Mouse (Mus musculus) fat pad, adult 2 months (tissue): Measurements from ENCODE around the gene Diablo.

ENCODE experiments used
- DNase-seq: peaks from one replicate; pipeline ENCODE4 v3.0.0-alpha.2; 2011; ENCODE audit warnings: low read depth, low spot score; ENCODE audit errors: extremely low read depth

Diablo gene

DNA sequence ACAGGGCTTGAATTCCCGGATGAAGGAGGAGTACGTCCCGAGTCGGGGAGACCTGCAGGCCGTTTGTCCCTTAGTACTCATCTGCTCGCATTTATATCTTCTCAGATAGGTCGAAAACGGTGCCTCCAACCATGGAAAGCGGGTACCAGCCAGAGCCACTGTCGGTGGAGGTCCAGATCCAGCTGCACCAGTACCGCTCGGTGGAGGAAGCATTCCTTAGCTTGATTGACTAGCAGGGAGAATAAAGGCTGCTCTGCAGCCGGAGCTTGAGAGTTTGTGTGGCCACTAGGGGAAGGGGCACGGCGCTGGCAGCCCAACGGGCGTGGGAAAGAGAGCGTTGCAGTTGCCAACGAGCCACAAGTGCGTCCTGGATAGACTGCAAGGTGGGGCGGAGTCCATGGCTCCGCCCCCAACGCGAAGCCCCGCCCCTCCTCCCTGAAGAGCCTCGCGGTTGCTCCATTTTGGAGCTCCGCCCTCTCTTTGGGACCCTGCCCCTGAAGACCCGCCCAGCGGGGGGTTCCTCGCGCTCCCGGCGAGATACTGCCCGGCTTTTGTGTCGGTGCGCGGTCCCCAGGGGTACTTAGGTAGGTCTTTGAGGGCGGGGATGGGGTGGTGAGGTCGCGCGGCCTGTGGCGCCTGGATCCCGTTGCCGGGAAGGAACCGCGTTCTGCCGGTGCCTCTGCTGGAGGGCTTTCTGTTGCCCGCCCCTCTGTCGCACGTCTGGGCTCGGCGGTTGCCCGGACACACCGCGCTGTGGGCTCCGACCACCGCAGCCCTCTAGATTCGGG lies 15.8 kb downstream of the Diablo start:
- DNase-seq: no peak

DNA sequence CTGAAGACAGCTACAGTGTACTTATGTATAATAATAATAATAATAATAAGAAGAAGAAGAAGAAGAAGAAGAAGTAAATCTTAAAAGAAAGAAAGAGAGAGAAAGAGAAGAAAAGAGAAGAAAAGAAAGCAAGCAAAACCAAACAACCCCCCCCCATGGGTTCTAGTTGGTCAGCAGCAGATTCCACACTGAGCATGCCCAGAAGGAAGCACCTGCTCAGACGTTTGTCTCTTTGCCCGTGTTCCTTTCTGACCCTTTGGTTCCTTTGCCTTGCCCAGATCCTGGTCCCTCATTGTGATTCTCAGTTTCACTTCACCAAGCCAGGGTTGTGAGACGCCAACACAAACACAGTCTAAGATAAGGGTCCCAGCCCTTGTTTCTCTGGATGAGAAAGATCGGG lies 22.0 kb downstream of the Diablo start:
- no peak for DNase-seq

DNA sequence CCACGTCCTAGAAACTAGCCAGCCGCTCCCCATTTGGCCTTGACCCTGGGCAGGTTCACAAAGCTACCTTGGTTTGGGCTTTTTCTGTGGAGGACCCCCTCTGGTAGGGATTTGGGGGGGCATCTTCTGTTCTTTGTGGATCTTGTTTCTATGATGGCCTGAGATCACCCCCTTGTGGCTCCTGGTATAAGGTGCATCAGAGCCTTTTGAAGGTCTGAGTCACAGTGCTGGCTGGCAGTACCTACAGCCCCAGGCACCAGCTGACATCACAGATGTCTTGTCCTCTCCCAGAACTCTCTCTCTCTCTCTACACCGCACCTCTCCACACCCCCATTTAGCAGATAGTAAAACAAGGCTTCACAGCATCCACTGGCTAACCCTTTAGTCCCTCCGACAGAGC lies 24.3 kb downstream of the Diablo start:
- no peak for DNase-seq

DNA sequence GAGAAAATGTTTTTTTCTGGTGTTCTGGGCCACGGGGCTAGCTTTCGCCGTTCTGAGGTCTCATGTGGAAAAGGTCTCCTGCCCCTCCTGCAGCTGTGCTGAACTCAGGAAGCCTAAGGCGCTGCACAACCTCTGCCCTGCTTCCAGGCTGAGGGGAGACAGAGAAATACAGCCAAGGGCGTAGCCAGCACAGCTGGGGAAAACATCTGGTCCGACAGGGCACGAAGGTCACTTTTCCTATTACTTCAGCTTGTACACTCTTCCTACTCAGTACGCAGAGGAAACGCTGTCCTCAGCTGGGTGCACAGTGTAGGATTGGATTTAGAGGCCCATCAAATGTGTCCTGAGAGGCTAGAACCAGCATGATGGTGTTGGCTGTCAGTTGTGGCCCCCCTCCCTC lies 34.0 kb downstream of the Diablo start:
- no peak for DNase-seq

DNA sequence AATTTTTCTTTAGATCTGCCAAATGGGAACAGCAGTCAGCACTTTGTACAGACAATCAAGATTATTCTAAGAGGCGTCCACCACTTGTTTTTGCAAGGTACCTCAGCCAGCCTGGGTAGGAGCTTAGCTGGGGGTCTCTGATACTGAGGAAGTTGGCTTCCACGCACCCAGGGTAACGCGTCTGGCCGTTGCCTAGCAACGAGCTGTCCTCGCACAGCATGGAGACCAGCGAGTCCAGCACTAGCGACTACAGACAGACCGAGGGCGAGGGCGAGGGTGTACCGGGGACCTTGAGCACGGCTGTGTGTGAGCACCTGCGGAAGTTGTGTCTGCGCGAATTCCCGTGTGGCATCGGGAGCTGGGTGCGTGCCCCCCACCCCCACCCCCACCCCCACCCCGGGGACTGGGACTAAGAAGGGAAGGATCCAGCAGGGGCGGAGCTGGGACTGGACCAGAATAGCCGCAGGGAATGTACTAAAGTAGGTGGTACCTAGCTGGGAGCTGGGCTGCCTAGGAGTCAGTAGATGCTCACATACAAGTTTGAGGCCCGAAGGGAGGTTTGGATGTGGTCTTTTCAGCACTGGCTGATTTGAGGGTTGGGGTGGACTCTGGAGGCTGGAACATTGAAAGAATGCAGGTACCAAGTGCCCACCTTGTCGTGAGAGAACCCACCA lies 34.7 kb downstream of the Diablo start, which contains the start of the genes Lrrc43 and Il31:
Gene Lrrc43, plus strand, starts transcription at position 194 of the 674 bp plus-strand sequence.
Gene Il31, minus strand, starts transcription at position 378 of the 674 bp plus-strand sequence.
- DNase-seq: no peak

DNA sequence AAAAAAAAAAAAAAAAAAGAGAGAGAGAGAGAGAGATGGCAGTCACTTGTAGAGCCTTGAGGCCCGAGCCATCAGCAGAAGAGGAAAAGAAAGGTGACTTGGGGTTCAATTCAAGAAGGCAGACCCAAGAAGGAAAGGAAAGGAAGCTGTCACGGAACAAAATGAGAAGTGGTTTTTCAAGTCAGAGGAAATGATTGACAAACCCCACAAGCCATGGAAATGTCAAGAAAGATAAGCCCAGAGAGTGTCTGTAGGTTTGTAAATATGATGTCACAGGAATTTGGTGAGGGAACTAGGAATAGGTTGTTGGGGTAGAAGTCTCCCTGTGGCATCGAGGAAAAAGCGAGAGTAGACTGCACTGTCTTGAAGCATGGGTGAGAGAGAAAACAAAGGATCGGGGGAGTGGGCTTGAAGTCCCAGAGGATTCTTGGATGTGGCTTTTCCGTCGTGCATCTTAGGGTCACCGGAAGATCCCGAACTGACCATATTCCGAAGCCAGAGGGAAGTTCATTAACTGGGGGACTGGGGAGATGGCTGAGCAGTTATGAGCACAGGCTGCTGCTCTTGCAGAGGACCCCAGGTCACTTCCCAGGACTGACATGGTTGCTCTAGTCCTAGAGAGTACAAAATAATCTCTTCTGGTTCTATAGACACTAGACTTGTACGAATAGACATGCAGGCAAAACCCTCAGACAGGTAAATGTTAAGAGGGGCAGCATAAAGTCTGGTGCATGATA lies 36.1 kb downstream of the Diablo start:
- no peak for DNase-seq

DNA sequence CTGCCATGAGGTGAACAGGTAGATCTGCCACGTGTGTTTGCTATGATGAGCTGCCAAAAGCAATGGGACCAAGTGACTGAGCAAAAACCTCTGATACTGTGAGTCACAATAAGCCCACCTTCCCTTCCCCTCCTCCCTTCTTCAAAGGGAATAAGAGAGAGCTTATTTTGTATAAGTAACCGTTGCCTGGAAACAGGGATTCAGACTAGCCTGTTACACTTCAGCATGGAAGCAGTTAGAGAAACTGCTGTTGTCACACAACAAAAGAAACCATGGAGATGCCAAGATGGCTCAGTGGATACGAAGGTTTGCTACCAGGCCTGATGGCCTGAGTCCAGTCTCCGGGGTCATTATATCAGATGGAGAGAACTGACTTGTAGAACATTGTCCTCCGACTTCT lies 50.2 kb downstream of the Diablo start:
- DNase-seq: no peak

DNA sequence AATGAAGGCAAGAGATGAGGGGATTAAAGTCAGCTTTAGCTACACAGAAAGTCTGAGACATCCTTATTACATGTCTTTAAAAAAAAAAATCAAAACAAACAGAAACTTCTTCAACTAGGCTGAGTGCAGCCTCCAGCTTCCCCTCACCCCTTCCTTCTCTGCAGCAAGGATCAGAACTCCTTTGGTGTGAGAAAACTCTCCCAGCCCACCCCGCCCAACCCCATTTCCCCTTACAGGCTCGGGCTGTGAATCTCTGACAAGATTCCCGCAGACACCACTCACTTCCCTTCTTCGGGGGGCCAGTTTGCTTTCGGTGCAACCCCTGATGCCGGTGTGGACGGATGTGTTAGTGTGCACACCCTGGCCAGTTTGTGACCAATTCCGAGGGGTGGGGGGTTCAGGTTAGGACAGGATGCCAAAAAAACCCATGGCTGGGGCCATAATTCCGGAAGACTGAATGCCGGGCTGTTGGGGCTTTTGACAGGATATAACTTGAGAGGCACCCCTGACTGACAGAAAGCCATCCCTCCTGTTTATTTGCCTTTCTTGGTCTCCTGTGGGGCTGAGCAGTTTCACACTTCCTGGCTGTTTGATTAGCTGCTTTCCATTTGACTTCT lies 53.1 kb downstream of the Diablo start:
- no peak for DNase-seq

DNA sequence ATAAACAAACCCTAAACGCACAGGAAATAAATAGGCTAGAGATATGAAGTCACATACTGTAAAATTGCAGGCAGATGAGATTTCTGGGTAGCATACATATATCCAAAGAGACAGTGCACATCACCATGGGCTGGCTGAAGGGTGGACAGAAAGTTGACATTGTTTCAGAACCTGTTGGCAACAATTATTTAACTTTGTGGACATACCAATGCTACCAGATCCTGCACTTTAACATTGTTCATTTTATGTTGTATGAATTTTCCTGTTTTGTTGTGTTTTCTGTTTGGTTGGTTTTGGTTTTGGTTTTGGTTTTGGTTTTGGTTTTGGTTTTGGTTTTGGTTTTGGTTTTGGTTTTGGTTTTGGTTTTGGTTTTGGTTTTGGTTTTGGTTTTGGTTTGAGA lies 59.3 kb downstream of the Diablo start:
- DNase-seq: no peak

DNA sequence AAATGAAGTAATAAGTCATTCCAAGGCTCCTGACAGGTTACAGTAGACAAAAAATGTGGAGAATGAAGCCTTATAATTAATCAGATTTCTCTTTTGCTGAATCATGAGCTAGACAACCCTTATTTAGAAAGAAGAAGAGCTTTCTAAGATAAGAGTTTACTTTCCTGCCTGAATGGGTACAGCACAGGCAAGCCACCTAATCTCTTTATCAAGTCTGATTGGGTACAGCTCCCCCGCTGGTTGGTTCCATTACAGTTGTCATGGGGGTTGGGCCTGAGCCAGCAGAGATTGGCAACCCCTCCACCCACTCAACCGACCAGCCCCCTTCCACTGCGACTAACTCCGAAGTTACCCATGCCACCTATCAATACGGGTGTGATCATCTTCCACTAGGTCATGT lies 62.6 kb downstream of the Diablo start:
- no peak for DNase-seq
